In the genomic region with DNA sequence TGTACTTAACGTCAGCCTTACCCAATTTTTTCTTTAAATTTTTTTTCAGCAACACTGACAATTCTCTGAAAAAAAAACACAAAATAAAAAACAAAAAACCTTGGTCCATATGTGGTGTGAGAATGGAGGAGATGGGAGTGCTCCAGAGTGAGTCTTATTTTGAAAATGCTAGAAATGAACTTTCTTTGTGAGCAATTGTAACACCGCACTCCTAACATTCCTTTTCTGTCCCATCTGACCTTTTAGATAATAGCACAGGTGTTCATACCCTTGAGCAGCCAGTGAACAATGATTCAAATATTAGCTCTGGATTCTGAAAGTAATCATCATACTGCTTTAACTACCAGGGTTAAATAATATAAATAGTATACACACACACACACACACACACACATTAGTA, we compare ENCODE assay signal across 35 mouse cellular contexts.
"Had no signal": no experiment of that assay in that cellular context is flagged by ENCODE, and none has a peak within 500 bp of the region (broad histone marks: within the 10 kb centered on the region; RNA-seq: fewer than 3 reads in every experiment).

No protein-coding gene starts in this region.

- H3K27me3 ChIP-seq: heart, embryonic 12.5 days; heart, embryonic 13.5 days; heart, embryonic 15.5 days; hindbrain, embryonic 12.5 days; hindbrain, embryonic 13.5 days; hindbrain, embryonic 15.5 days; intestine, embryonic 15.5 days; kidney, embryonic 15.5 days had no signal

- H3K9ac ChIP-seq: heart, embryonic 12.5 days; heart, embryonic 13.5 days; heart, embryonic 15.5 days; hindbrain, embryonic 12.5 days; hindbrain, embryonic 13.5 days; hindbrain, embryonic 14.5 days; hindbrain, embryonic 15.5 days; intestine, embryonic 15.5 days; kidney, embryonic 15.5 days had no signal

- H3K4me1 ChIP-seq: heart, embryonic 10.5 days; heart, embryonic 15.5 days; hindbrain, embryonic 10.5 days; hindbrain, embryonic 12.5 days; hindbrain, embryonic 13.5 days; hindbrain, embryonic 15.5 days; intestine, embryonic 15.5 days; kidney, embryonic 15.5 days had no signal

- H3K36me3 ChIP-seq: heart, embryonic 10.5 days; heart, embryonic 12.5 days; heart, embryonic 13.5 days; heart, embryonic 15.5 days; hindbrain, embryonic 10.5 days; hindbrain, embryonic 12.5 days; hindbrain, embryonic 13.5 days; hindbrain, embryonic 15.5 days; intestine, embryonic 15.5 days; kidney, embryonic 15.5 days had no signal

- H3K9me3 ChIP-seq: heart, embryonic 10.5 days; heart, embryonic 12.5 days; heart, embryonic 13.5 days; heart, embryonic 15.5 days; hindbrain, embryonic 10.5 days; hindbrain, embryonic 12.5 days; hindbrain, embryonic 13.5 days; hindbrain, embryonic 15.5 days; intestine, embryonic 15.5 days; kidney, embryonic 15.5 days had no signal

- H3K4me2 ChIP-seq: heart, embryonic 11.5 days; heart, embryonic 12.5 days; heart, embryonic 13.5 days; heart, embryonic 15.5 days; hindbrain, embryonic 12.5 days; hindbrain, embryonic 13.5 days; hindbrain, embryonic 14.5 days; hindbrain, embryonic 15.5 days; intestine, embryonic 15.5 days; kidney, embryonic 15.5 days had no signal

- DNase-seq: heart, postnatal 10 days; heart, postnatal 14 days; heart, postnatal 36 days; heart, postnatal 4 days; kidney, adult 11 months; kidney, adult 18-20 months; kidney, adult 2 months; kidney, adult 8-10 months; kidney, adult 9 months; kidney, postnatal 10 days; kidney, postnatal 14 days; kidney, postnatal 25 days; kidney, postnatal 36 days; kidney, postnatal 4 days; layer of hippocampus, adult 9-11 months; layer of hippocampus, postnatal 36 days had no signal

- ATAC-seq: hindbrain, embryonic 16.5 days; hindbrain, postnatal 0 days; inflammation-experienced regulatory T-cells, adult 6 months; intestine, embryonic 15.5 days; intestine, embryonic 16.5 days; intestine, postnatal 0 days had no signal

- H3K27ac ChIP-seq: heart, embryonic 10.5 days; heart, embryonic 13.5 days; heart, embryonic 15.5 days; hindbrain, embryonic 10.5 days; hindbrain, embryonic 12.5 days; hindbrain, embryonic 13.5 days; hindbrain, embryonic 14.5 days; hindbrain, embryonic 15.5 days; hindbrain, postnatal 0 days; intestine, embryonic 15.5 days; kidney, embryonic 15.5 days; kidney, postnatal 0 days; layer of hippocampus, adult 2 months had no signal

- H3K4me3 ChIP-seq: heart, embryonic 10.5 days; heart, embryonic 12.5 days; heart, embryonic 13.5 days; heart, embryonic 15.5 days; hindbrain, embryonic 10.5 days; hindbrain, embryonic 12.5 days; hindbrain, embryonic 13.5 days; hindbrain, embryonic 15.5 days; intestine, embryonic 15.5 days; kidney, embryonic 15.5 days; layer of hippocampus, adult 2 months had no signal
